Mouse (Mus musculus): ENCODE results near the gene Kdm1a.
A peak's percentile ranks its signal among the peaks of the same experiment; 100 is the strongest.

Kdm1a gene

GRCm38 (mm10) chr4:136521898-136522297 is 80.6 kb downstream of the Kdm1a start:
- no peaks in the 10 kb centered on the region for H3K36me3 ChIP-seq (ENCODE audit: control insufficient read depth, insufficient read depth, low read length, poor library complexity, severe bottlenecking)
- DNase-seq (ENCODE audit: low read depth, low spot score): no peak
- H3K27me3 ChIP-seq (ENCODE audit: control insufficient read depth, insufficient read depth, low read length, poor library complexity, severe bottlenecking): no peaks in the 10 kb centered on the region

- no peak for DNase-seq (ENCODE audit: low read depth, low spot score)
- no peaks in the 10 kb centered on the region for H3K36me3 ChIP-seq (ENCODE audit: control insufficient read depth, insufficient read depth, low read length, poor library complexity, severe bottlenecking)
- no peaks in the 10 kb centered on the region for H3K27me3 ChIP-seq (ENCODE audit: control insufficient read depth, insufficient read depth, low read length, poor library complexity, severe bottlenecking)
Observed at GRCm38 (mm10) chr4:136519866-136520265, 82.7 kb downstream of the Kdm1a start.

GRCm38 (mm10) chr4:136518576-136518975 is 83.9 kb downstream of the Kdm1a start:
- peak; percentile 6 for DNase-seq (ENCODE audit: low read depth, low spot score)
- Histone ChIP-seq H3K27me3 (ENCODE audit: control insufficient read depth, insufficient read depth, low read length, poor library complexity, severe bottlenecking) (no peaks in the 10 kb centered on the region), H3K36me3 (ENCODE audit: control insufficient read depth, insufficient read depth, low read length, poor library complexity, severe bottlenecking) (no peaks in the 10 kb centered on the region)

GRCm38 (mm10) chr4:136518141-136518540 is 84.4 kb downstream of the Kdm1a start:
- H3K27me3 ChIP-seq (ENCODE audit: control insufficient read depth, insufficient read depth, low read length, poor library complexity, severe bottlenecking): no peaks in the 10 kb centered on the region
- H3K36me3 ChIP-seq (ENCODE audit: control insufficient read depth, insufficient read depth, low read length, poor library complexity, severe bottlenecking): no peaks in the 10 kb centered on the region
- no peak for DNase-seq (ENCODE audit: low read depth, low spot score)

- Histone ChIP-seq H3K36me3 (ENCODE audit: control insufficient read depth, insufficient read depth, low read length, poor library complexity, severe bottlenecking) (no peaks in the 10 kb centered on the region), H3K27me3 (ENCODE audit: control insufficient read depth, insufficient read depth, low read length, poor library complexity, severe bottlenecking) (no peaks in the 10 kb centered on the region)
- DNase-seq (ENCODE audit: low read depth, low spot score): no peak
Observed at GRCm38 (mm10) chr4:136512905-136513304, 89.6 kb downstream of the Kdm1a start.

- H3K36me3 ChIP-seq (ENCODE audit: control insufficient read depth, insufficient read depth, low read length, poor library complexity, severe bottlenecking): no peaks in the 10 kb centered on the region
- DNase-seq (ENCODE audit: low read depth, low spot score): no peak
- no peaks in the 10 kb centered on the region for H3K27me3 ChIP-seq (ENCODE audit: control insufficient read depth, insufficient read depth, low read length, poor library complexity, severe bottlenecking)
Observed at GRCm38 (mm10) chr4:136511708-136512107, 90.8 kb downstream of the Kdm1a start.

GRCm38 (mm10) chr4:136509857-136510256 is 92.7 kb downstream of the Kdm1a start:
- H3K36me3 ChIP-seq (ENCODE audit: control insufficient read depth, insufficient read depth, low read length, poor library complexity, severe bottlenecking): no peaks in the 10 kb centered on the region
- no peaks in the 10 kb centered on the region for H3K27me3 ChIP-seq (ENCODE audit: control insufficient read depth, insufficient read depth, low read length, poor library complexity, severe bottlenecking)
- DNase-seq (ENCODE audit: low read depth, low spot score): peak; percentile 66

GRCm38 (mm10) chr4:136505426-136506215 is 96.9 kb downstream of the Kdm1a start:
- peak; percentile 8 for DNase-seq (ENCODE audit: low read depth, low spot score)
- no peaks in the 10 kb centered on the region for H3K36me3 ChIP-seq (ENCODE audit: control insufficient read depth, insufficient read depth, low read length, poor library complexity, severe bottlenecking)
- no peaks in the 10 kb centered on the region for H3K27me3 ChIP-seq (ENCODE audit: control insufficient read depth, insufficient read depth, low read length, poor library complexity, severe bottlenecking)
